Mouse (Mus musculus) kidney, adult 9 months (tissue): ENCODE measurements around the gene Marveld3.

ENCODE experiments used
- DNase-seq: peaks from one replicate; pipeline ENCODE4 v3.0.0; 2022

Gene Marveld3

DNA sequence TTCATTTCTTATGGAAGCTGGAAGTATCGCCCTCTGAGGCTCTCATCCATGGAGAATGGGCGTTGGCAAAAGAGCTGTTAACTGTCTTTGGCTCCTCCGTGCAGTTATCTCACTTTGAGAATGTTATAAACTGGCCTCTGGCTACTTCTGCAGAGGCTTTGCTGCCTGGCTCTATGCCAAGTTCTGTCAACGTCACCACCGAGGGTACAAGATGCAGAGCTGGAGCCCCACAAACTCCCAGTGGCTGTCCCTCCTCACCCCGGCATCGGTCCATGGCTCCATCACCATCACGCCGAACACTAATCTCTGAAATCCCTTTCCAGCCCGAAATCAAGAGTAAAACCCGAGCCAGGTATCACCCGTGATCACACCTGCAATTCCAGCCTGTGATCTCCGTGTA is 1.4 kb upstream of the Marveld3 start:
- no peak for DNase-seq

DNA sequence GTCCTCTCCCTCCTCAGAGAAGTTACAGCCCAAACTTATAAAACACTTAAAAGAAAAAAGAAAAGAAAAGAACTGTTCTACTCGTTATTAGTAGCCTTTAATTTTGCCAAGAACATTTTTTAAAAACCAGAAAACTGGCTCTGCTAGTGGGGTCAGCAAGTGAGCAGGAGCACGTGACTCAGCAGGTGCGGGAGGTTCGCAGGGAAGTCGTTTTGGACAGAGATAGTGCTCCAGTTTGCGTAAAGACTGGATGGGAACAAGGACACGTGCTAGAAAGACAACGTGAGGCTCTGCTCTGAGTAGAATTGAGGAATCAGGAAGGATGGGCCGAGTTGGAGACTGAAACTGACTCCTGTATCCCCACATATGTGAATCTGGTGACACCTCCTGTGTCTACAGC is 893 bp upstream of the Marveld3 start:
- no peak for DNase-seq

DNA sequence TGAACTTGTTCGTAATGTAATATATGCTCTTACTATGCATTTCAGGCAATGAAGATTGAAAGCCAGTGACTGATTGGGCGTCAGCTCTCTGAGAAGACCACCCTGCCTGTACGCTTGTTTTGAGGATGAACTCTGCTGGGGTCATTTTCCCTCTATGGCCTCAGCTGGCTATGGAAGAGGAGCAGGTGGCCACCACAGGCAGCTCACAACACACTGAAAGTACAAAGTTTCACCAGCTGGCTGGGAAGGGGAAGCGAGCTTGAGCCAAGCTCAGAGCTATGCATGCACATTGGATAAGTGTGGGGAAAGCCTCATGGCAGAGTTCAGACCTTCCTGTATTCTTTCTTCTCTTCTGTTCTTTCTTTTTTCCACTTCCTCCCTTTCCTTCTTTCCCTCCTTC is 2.9 kb downstream of the Marveld3 start:
- no peak for DNase-seq

- peak; percentile 28 for DNase-seq
Measured at GRCm38 (mm10) chr8:109958036-109958655, 3.9 kb downstream of the Marveld3 start.

GRCm38 (mm10) chr8:109957167-109958028 is 4.6 kb downstream of the Marveld3 start:
- DNase-seq: peak; percentile 78

DNA sequence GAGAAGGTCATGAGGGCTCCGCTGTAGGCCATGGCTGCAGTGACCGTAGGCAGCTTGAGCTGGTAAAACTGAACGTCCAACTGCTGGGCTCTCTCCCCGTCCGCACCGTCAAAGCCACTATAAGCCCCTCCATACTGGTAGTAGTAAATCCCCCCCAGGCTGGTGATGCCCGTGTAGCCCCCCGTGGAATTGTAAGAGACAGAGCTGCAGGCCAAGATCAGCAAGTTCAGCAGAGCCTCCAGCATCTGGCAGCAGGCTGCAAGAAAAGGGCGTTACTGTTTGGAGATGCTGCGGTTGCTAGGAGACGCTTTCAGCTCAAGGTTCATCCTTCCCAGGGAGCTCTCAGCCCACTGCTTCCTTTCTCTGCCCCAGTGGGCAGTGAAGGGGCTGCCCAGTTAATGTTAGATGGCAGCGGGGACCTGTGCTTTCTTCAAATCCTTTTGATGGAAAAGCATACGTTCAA is 7.5 kb downstream of the Marveld3 start:
- peak; percentile 36 for DNase-seq

DNA sequence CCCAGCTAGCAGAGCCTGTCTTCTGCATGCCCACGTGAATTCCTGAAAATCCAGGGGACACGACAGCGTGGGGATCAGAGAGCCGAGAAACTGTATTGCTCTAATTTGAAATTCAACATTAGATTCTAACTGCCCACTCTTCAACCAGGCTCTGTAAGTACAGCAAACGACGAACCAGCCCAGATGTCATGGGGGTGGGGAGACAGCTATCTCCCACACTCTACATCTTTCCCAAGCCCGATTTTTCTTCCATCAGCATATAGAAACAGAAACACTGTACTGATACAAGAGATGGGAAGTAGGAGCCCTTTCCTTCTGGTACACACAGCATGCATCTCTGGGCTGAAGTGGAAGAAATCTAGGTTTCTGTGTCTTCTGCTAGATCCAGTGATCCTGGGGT is 9.8 kb downstream of the Marveld3 start:
- DNase-seq: no peak

- no peak for DNase-seq
Measured at GRCm38 (mm10) chr8:109948285-109948564, 13.8 kb downstream of the Marveld3 start.

GRCm38 (mm10) chr8:109947447-109948284 is 14.3 kb downstream of the Marveld3 start:
- peak; percentile 37 for DNase-seq

- peak; percentile 74 for DNase-seq
Measured at GRCm38 (mm10) chr8:109946272-109946671, 15.7 kb downstream of the Marveld3 start.

GRCm38 (mm10) chr8:109945694-109946093 is 16.3 kb downstream of the Marveld3 start:
- peak; percentile 13 for DNase-seq

- DNase-seq: peak; percentile 79
Measured at GRCm38 (mm10) chr8:109945153-109945632, 16.8 kb downstream of the Marveld3 start.

- no peak for DNase-seq
Measured at GRCm38 (mm10) chr8:109941606-109942360, 20.2 kb downstream of the Marveld3 start.

DNA sequence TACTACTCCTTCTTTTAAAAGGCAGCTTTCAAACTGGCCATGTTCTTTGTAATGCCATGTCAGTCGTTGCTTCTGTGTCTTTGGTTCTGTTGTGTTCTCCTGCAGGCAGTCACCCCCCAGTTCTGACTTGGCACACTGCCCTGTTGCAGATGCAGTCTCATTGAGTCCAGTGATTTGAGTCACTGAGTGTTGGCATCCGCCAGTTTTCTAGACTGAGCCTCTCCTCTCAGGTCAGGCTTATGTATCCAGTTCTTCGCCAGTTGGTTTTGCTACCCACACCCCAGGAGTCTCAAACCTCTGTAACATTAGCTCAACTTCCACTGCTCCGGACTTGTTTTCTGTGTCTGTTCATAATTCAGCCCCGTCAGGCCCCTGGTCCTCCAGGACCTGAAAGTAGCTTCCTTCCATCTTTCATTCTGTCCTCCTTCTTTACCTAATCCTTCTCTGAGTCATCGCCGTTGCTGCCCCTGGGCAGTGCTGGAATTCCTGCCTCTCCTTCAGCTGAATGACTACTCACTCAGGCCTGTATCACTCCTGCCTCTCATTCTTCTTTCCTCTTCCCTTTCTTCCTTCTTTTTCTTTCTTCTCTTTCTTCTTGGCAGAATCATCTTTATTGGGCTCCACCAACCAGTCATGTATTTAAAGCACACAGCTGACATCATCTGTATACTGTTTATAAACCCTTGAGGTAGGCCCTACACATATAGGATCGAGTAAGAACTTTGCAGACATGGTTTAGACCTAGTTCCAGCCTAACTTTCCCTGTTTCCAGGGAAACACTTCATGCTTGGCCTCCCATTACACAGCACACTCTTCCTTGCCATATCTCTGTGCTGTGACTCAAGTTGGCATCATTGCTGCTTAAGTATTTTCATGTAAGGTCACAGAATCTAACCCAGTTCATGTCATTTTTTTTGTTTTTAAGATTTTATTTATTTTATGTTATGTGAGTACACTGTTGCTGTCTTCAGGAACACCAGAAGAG is 41.3 kb downstream of the Marveld3 start:
- no peak for DNase-seq

DNA sequence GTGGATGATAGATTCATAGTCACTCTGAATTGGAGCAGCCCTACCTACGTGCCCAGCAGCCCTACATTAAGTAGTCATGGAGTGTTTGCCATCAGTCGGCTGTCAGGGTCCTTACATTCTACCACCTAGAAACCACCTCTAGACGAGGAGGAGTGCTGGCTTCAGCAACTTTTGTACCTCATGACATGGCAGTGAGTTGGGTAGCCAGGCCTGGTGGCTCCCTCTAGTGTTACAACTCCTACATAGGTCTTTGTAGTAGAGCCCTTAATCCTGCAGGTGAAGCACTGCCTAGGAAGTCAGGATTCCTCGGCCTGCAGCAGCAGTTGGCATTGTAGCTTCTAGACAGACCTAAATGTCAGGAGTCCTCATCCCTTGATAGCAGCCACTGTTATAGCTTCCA is 44.7 kb downstream of the Marveld3 start:
- DNase-seq: peak; percentile 84

DNA sequence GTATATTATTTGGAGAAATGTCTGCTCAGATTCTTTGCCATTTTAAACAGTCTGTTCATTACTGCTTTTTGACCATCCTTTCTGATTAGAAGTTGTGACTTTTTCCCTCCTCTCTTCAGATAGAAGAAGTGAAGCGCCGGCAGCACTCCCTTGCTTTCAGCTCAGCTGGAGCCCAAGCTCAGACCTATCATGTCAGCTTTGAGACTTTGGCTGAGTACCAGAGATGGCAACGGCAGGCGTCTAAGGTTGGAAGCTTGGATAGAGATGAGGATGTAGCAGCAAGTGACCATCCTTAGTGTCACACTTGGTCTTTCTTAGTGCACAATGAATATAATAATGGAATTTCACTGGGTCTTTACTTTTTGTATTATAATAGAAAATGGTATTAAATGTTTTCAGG is 54.6 kb downstream of the Marveld3 start:
- DNase-seq: no peak

GRCm38 (mm10) chr8:109906907-109907306 is 55.1 kb downstream of the Marveld3 start:
- no peak for DNase-seq

DNA sequence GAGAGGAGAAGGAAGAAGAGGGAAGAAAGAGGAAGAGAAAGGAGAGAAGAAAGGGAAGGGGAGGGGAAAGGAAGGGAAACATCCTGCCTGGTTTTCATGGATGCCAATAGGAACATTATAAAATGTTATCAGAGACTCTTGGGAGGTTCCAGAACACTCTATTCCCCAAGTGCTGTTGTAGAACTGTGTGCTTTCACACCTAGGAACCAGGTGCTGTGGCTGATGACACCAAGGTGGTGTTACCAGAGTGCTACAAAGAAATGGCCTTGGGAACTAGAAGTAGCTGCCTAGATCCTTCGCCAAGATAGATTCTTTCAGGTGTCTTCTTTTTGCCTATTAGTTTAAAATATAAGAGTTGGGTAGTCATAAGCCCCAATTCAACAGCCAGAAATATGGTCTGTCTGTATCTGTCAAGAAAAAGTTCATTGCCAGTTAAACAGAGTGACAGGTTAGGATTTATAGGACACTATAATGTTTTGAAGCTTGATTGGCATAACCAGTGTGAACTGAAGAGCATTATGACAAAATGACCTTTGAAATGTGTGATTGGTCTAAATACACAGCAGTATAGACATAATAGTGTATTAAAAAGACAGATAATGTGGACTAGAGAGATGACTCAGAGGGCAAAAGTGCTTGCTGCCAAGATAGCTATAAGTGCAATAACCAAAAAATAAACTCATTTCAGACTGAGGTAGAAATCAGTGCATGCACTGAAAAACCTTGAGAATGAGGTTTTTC is 56.9 kb downstream of the Marveld3 start:
- no peak for DNase-seq

DNA sequence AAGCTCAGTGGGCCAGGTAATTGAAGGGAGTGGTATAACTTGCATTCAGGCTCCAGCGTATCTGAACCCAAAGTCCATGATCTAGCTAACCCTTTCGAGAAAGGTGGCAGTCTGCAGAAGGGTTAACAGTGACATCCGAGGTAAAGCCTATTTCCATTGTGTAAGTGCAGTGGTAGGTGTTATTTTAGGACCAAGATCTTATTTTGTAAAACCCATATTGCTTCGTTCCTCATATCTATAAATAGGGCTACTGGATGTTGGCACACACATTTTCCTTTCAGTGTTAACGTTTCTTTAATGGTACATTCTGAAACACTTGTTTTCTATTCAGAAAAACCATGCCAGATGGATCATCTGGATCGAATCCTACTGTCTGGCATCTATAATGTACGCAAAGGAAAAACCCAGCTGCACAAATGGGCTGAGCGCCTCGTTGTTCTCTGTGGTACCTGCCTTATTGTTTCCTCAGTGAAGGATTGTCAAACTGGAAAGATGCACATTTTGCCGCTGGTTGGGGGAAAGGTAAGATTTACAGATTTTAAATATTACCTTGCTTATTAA is 58.0 kb downstream of the Marveld3 start:
- no peak for DNase-seq

GRCm38 (mm10) chr8:109902379-109902778 is 59.6 kb downstream of the Marveld3 start:
- DNase-seq: no peak
